Mouse (Mus musculus) liver, embryonic 11.5 days (tissue): ENCODE measurements around the gene Hirip3. TPM values are rescaled to one million over a fixed set of nuclear protein-coding genes. Genes with fewer than 3 reads are reported as not detected.

Experiments used
- ATAC-seq: fragments of 200-750 bp; cut with Nextera tagmentation; replicated peaks from 2 replicates; pipeline ENCODE4 v1.8.0; 2017; ENCODE audit warnings: moderate number of reproducible peaks, mild to moderate bottlenecking, moderate TSS enrichment, moderate library complexity; ENCODE audit not compliant: low FRiP score
- DNase-seq: peaks from one replicate; pipeline ENCODE4 v3.0.0-alpha.2; 2017; ENCODE audit warnings: low spot score
- H3K27ac ChIP-seq: fragments of 300-500 bp; sonication (generic); 2 replicates; pipeline ENCODE4 v1.5.1; 2014; ENCODE audit warnings: mild to moderate bottlenecking, low read depth, low read length, control low read depth
- H3K27me3 ChIP-seq: fragments of 300-500 bp; sonication (generic); replicated peaks from 2 replicates; pipeline ENCODE4 v1.6.1; 2014; ENCODE audit warnings: low read length, mixed read lengths; ENCODE audit not compliant: control insufficient read depth, insufficient read depth
- H3K36me3 ChIP-seq: fragments of 300-500 bp; sonication (generic); 2 replicates; pipeline ENCODE4 v1.6.1; 2014; ENCODE audit warnings: mild to moderate bottlenecking, low read length, moderate library complexity, mixed read lengths; ENCODE audit not compliant: control insufficient read depth, insufficient read depth
- H3K4me1 ChIP-seq: fragments of 300-500 bp; sonication (generic); replicated peaks from 2 replicates; pipeline ENCODE4 v1.6.1; 2014; ENCODE audit warnings: low read length, mixed read lengths; ENCODE audit not compliant: control insufficient read depth, insufficient read depth
- H3K4me2 ChIP-seq: fragments of 300-500 bp; sonication (generic); 2 replicates; pipeline ENCODE4 v1.6.1; 2014; ENCODE audit warnings: mild to moderate bottlenecking, control low read depth, moderate library complexity
- H3K4me3 ChIP-seq: fragments of 300-500 bp; sonication (generic); 2 replicates; pipeline ENCODE4 v1.5.1; 2014; ENCODE audit warnings: low read depth, low read length, control low read depth
- H3K9ac ChIP-seq: fragments of 300-500 bp; sonication (generic); 2 replicates; pipeline ENCODE4 v1.6.1; 2014; ENCODE audit warnings: low read depth, low read length, control low read depth
- H3K9me3 ChIP-seq: fragments of 300-500 bp; sonication (generic); 2 replicates; pipeline ENCODE4 v1.6.1; 2016; ENCODE audit warnings: low read length, inconsistent platforms, mixed read lengths; ENCODE audit not compliant: control insufficient read depth
- WGBS: fragments of 180-500 bp; shearing (Covaris S2); extraction: QIAGEN DNeasy Blood & Tissue Kit; methylation state at CpG from one replicate; pipeline ENCODE4 v1.1.7; 2014; 5-methylcytosine and 5-hydroxymethylcytosine counted together
- polyA plus RNA-seq: library from polyadenylated mRNA; unstranded; fragments of >200 nt; fragmentation: Nextera tagmentation; extraction: Ambion mirVana; gene quantifications from 2 replicates; pipeline ENCODE4 v1.2.1, GENCODE M21; 2014

The Hirip3 gene
- polyA plus RNA-seq, 1 experiment from 2014 or later: 24.6 TPM

DNA sequence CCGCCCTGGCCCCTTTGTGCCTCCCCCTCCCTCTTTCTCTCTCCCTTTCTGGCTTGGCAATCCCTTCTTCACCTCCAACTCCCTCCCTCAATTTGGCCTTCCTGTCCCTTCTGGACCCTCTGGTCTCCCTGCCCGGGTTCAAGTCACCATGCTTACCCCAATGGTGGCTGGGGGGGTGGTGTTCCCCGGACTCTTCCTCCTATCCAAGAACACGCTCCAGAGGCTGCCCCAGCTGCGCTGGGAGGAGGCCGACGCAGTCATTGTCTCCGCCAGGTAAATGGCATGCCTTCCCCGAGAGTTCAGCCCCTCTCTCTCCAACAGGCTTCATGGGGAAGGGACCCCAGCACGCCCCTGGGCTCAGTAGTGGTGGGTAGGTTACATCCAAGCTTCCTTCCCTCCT lies 37.8 kb upstream of the Hirip3 start:
- H3K27me3 ChIP-seq: peaks cover 36% of the 10 kb centered on the region
- H3K4me3 ChIP-seq: no peak overlapping the region
- H3K9me3 ChIP-seq: no peaks in the 10 kb centered on the region
- peaks cover 6% of the 10 kb centered on the region; the same call in 1 of the 2 replicates for H3K4me1 ChIP-seq
- no peak for ATAC-seq
- no peaks in the 10 kb centered on the region for H3K36me3 ChIP-seq
- WGBS: 16% methylated on average over 10 of the region's 10 CpGs
- H3K27ac ChIP-seq: no peak overlapping the region
- no peak overlapping the region for H3K4me2 ChIP-seq
- H3K9ac ChIP-seq: no peak overlapping the region
- DNase-seq: no peak

DNA sequence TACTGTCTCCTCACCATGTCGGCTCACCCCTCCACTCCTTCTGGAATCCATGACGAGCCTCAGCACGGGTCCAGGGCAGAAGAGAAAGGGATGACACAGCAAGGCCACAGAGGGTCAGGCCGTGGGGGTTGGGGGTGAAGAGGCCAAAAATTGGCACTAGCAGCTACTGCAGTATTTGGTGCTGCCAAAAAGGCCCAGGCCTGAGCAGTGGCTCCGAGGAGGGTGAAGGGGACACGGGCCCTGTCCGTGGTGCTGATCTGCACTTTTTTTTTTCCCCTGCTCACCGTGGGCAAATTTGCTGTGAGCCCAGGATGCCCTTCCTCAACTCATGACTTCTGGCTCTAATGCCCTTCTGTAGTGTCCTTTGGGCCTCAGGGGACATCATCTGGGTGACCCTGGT lies 36.4 kb upstream of the Hirip3 start:
- Histone ChIP-seq H3K9ac (no peak overlapping the region), H3K27me3 (peaks cover 41% of the 10 kb centered on the region), H3K4me1 (peaks cover 6% of the 10 kb centered on the region; the same call in 1 of the 2 replicates), H3K27ac (no peak overlapping the region), H3K4me3 (no peak overlapping the region), H3K9me3 (no peaks in the 10 kb centered on the region), H3K4me2 (no peak overlapping the region), H3K36me3 (no peaks in the 10 kb centered on the region)
- WGBS: 18% methylated on average over 8 of the region's 8 CpGs
- ATAC-seq: no peak
- DNase-seq: no peak

DNA sequence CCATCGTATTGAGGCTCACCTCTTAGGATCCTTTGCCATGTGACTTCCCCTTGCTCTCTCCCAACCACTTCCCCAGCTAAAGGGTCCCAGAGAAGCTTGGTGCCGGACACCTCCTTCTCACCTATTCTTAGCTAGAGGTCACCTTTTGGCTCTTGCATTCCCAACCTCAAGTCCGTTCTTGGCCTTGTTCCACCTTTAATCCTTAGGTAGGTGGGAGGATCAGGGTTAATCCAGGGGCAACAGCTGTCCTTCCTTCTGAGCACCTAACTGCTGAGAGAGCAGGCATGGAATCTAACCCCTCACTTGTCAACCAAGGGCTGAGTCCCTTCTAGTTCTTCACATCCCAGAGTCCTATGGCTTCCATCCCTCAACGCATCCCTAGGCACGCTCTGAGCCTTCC lies 35.8 kb upstream of the Hirip3 start:
- 58% methylated on average over 5 of the region's 5 CpGs for WGBS
- no peak for ATAC-seq
- Histone ChIP-seq H3K9me3 (no peaks in the 10 kb centered on the region), H3K27me3 (peaks cover 43% of the 10 kb centered on the region), H3K36me3 (no peaks in the 10 kb centered on the region), H3K9ac (no peak overlapping the region), H3K4me1 (peaks cover 6% of the 10 kb centered on the region; the same call in 1 of the 2 replicates), H3K27ac (no peak overlapping the region), H3K4me2 (no peak overlapping the region), H3K4me3 (no peak overlapping the region)
- DNase-seq: no peak

DNA sequence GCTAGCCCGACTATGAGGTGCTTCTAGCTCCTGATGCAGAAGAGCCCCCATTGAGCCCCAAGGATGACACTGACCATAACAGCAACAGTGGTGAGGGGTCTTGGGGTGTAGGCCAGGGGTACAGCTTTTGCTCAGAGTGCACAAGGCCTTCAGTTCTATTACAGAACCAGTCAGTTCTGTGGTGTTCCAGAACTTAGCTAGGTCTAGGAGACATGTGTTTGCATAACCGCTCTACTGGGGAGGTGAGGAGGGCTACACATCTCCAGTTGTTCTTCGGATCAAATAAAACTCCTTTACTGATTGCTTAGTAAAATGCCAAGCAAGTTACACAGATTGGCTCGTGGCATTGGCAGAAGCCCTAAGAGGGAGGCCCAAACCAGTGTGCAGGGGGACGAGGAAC lies 30.2 kb upstream of the Hirip3 start, which contains the start of gene 4930451I11Rik:
Gene 4930451I11Rik, minus strand, starts transcription at position 101 of the 400 bp plus-strand sequence.
- 54% methylated on average over 5 of the region's 5 CpGs for WGBS
- peak within 1 kb of the TSS; percentile 45 for H3K4me3 ChIP-seq
- peak within 1 kb of the TSS; percentile 67 for H3K4me2 ChIP-seq
- DNase-seq (no peak), ATAC-seq (no peak)
- H3K9ac ChIP-seq: peak within 1 kb of the TSS; percentile 35; the same call in 1 of the 2 replicates
- H3K4me1 ChIP-seq: no peaks in the 10 kb centered on the region; the same call in 1 of the 2 replicates
- H3K36me3 ChIP-seq: no peaks in the 10 kb centered on the region
- peaks cover 12% of the 10 kb centered on the region for H3K27me3 ChIP-seq
- no peak within 1 kb of the TSS for H3K27ac ChIP-seq
- no peaks in the 10 kb centered on the region for H3K9me3 ChIP-seq

DNA sequence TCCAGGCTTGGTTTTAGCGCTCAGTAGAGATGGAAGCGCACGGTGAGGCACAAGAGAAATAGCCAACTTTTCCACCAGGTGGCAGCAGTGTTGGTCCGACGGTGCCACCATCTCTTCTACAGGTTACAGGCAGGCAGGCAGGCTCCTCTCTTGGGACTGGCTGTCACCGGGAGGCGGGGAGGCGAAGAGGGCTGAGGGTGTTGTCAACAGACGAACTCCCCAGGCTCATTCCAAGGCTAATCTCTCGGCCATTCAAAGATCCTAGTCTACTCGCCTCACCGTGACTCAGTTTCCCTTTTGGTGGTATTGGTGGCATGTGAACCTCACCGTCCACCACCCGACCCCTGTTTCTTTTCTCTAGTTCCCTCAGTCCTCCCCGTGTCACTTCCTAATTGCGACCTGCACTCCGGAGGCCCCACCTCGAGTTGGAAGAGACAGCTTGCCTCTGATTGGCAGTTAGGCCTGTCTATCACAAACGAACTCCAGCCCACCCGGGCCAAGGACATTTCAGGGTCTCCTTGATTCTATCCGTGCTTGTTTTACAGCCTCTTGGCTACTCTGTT lies 29.7 kb upstream of the Hirip3 start:
- Histone ChIP-seq H3K4me1 (no peaks in the 10 kb centered on the region; the same call in 1 of the 2 replicates), H3K9me3 (no peaks in the 10 kb centered on the region), H3K27ac (no peak overlapping the region), H3K27me3 (peaks cover 12% of the 10 kb centered on the region), H3K9ac (peak overlapping the region; percentile 35; the same call in 1 of the 2 replicates), H3K4me2 (peak overlapping the region; percentile 67), H3K4me3 (peak overlapping the region; percentile 45), H3K36me3 (no peaks in the 10 kb centered on the region)
- DNase-seq (peak; percentile 75), ATAC-seq (peak; percentile 81)
- WGBS: 2% methylated on average over 21 of the region's 21 CpGs

DNA sequence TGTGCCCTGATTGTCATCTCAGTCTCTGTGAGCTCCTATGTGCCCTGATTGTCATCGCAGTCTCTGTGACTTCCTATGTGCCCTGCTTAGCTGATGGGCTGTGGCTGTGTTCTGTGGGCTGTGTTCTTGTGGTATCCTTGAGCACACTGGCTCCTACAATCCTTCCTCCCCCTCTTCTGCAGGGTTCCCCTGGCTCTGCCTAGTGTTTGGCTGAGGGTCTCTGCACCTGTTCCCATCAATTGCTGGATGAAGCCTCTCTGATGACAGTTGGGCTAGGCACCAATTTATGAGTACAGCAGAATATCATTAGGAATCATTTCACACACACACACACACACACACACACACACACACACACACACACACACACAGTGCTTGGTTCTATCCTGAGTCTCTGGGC lies 28.5 kb upstream of the Hirip3 start:
- H3K4me2 ChIP-seq: no peak overlapping the region
- peaks cover 12% of the 10 kb centered on the region for H3K27me3 ChIP-seq
- no peak overlapping the region for H3K9ac ChIP-seq
- no peak overlapping the region for H3K27ac ChIP-seq
- no peaks in the 10 kb centered on the region; the same call in 1 of the 2 replicates for H3K4me1 ChIP-seq
- H3K4me3 ChIP-seq: no peak overlapping the region
- WGBS: 100% methylated on average over 1 of the region's 1 CpGs
- no peak for ATAC-seq
- no peaks in the 10 kb centered on the region for H3K9me3 ChIP-seq
- DNase-seq: no peak
- no peaks in the 10 kb centered on the region for H3K36me3 ChIP-seq

DNA sequence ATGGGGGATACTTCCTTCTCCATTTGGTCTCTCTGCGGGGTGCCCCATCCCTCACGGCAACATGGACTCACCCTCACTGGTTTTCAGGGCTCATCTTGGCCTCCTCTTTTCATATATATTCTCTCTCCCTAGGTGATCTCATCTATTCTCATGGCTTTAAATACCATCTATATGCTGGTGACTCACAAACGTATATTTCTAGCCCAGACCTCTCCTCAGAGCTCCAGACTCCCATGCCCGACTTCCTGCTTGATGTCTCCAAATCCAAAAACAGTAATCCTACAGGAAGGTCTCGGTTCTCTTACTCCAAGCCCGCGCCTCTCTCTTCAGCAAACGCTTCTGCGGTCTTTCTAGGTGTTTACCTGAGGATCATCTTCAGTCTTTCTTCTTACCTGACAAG lies 18.5 kb upstream of the Hirip3 start:
- no peak overlapping the region for H3K4me2 ChIP-seq
- no peak for DNase-seq
- no peak overlapping the region for H3K4me3 ChIP-seq
- WGBS: 71% methylated on average over 9 of the region's 9 CpGs
- no peaks in the 10 kb centered on the region for H3K9me3 ChIP-seq
- H3K36me3 ChIP-seq: no peaks in the 10 kb centered on the region
- peaks cover 19% of the 10 kb centered on the region for H3K27me3 ChIP-seq
- H3K27ac ChIP-seq: no peak overlapping the region
- H3K9ac ChIP-seq: no peak overlapping the region
- peaks cover 9% of the 10 kb centered on the region for H3K4me1 ChIP-seq
- ATAC-seq: no peak

DNA sequence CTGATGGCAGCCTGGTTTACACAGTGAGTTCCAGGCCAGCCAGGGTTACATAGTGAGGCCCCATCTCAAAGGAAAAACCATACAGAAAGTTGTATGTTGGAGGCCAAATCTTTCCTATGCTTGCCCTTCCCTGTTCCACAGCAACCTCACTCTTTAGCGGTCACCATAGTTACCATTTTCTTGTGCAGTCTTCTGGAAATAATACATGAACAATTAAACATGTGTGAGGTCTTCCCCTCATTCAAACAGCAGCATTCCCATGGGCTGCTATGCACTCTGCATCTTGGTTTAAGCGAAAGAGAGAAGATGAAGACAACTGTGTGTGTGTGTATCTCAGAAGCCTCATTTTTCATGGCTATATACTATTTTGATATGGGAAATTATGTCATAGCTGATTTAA lies 16.3 kb upstream of the Hirip3 start:
- peaks cover 40% of the 10 kb centered on the region for H3K27me3 ChIP-seq
- no peak overlapping the region for H3K4me3 ChIP-seq
- H3K9me3 ChIP-seq: no peaks in the 10 kb centered on the region
- no peaks in the 10 kb centered on the region for H3K36me3 ChIP-seq
- no peak overlapping the region for H3K9ac ChIP-seq
- DNase-seq (no peak), ATAC-seq (no peak)
- no peak overlapping the region for H3K4me2 ChIP-seq
- H3K4me1 ChIP-seq: peaks cover 13% of the 10 kb centered on the region
- H3K27ac ChIP-seq: no peak overlapping the region
- WGBS: 90% methylated on average over 2 of the region's 2 CpGs

DNA sequence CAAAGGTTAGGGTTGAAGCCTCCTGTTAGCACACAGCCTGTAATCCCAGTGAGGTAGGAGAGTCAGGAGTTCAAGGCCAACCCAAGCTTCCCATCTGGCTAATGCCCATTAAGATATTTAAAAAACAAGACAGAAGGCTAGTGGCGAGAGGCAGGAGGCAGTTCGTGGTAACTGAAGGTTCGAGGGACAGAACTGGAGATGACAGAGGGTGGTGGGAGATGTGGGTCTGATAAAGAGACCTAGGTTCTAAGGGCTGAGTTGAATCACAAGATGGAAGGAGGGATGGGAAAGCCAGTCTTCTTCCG lies 14.7 kb upstream of the Hirip3 start, which contains the start of gene Doc2a:
Gene Doc2a, plus strand, starts transcription at position 301 of the 305 bp plus-strand sequence.
- ATAC-seq (no peak), DNase-seq (no peak)
- Histone ChIP-seq H3K9me3 (no peaks in the 10 kb centered on the region), H3K27ac (no peak within 1 kb of the TSS), H3K36me3 (peaks cover under 1% of the 10 kb centered on the region; the same call in 1 of the 2 replicates), H3K27me3 (peaks cover 44% of the 10 kb centered on the region), H3K9ac (peak within 1 kb of the TSS; percentile 46; the same call in 1 of the 2 replicates), H3K4me1 (peaks cover 13% of the 10 kb centered on the region), H3K4me2 (peak within 1 kb of the TSS; percentile 93), H3K4me3 (peak within 1 kb of the TSS; percentile 47)
- 25% methylated on average over 4 of the region's 4 CpGs for WGBS
